Mouse (Mus musculus): Measurements from ENCODE around the gene Crygn. TPM values are rescaled to one million over a fixed set of nuclear protein-coding genes. Genes with fewer than 3 reads are reported as not detected.
"Not testable (repeated sequence)": the region's sequence is repeated elsewhere in the genome, so short reads cannot be mapped to it uniquely, and the experiment has no call there.

The Crygn gene
- total RNA-seq (2021), result 1 to 10 TPM in 1 of 2 experiments, not detected in 1; 1.7 TPM
- long read RNA-seq, experiment 1, partial matches to known transcripts, result 1 of 1 reads
- long read RNA-seq, experiment 1, other reads (novel, unspliced or antisense), result 0 of 1 reads
- long read RNA-seq, experiment 2, result 0 reads

- intact Hi-C loops (cut with DNase I; ENCODE audit: low total_unique reads), result no loop called here
- DNase-seq, result no peak
These were observed at the start of gene Crygn for GRCm38 (mm10) chr5:24757816-24758215. TSS of gene Crygn (minus strand) at chr5:24758008.

- intact Hi-C loops (cut with DNase I; ENCODE audit: low total_unique reads), result no loop called here
- DNase-seq, result no peak
These were observed 47.4 kb upstream of the Crygn start for GRCm38 (mm10) chr5:24805222-24805621.

- no peak for DNase-seq
- intact Hi-C loops (cut with DNase I; ENCODE audit: low total_unique reads), result no loop called here
These were observed 46.9 kb upstream of the Crygn start for GRCm38 (mm10) chr5:24804661-24805060.

GRCm38 (mm10) chr5:24801841-24802624, 44.2 kb upstream of the Crygn start:
- DNase-seq, result no peak
- intact Hi-C loops (cut with DNase I; ENCODE audit: low total_unique reads), result no loop called here

GRCm38 (mm10) chr5:24800416-24800815, 42.6 kb upstream of the Crygn start:
- intact Hi-C loops (cut with DNase I; ENCODE audit: low total_unique reads), result no loop called here
- no peak for DNase-seq

GRCm38 (mm10) chr5:24798639-24799038, 40.8 kb upstream of the Crygn start:
- no peak for DNase-seq
- intact Hi-C loops (cut with DNase I; ENCODE audit: low total_unique reads), result no loop called here

GRCm38 (mm10) chr5:24797858-24798257, 40.0 kb upstream of the Crygn start:
- intact Hi-C loops (cut with DNase I; ENCODE audit: low total_unique reads), result no loop called here
- no peak for DNase-seq

- intact Hi-C loops (cut with DNase I; ENCODE audit: low total_unique reads), result no loop called here
- no peak for DNase-seq
These were observed 35.2 kb upstream of the Crygn start for GRCm38 (mm10) chr5:24792961-24793360.

- DNase-seq, result no peak
- intact Hi-C loops (cut with DNase I; ENCODE audit: low total_unique reads), result no loop called here
These were observed 25.1 kb upstream of the Crygn start for GRCm38 (mm10) chr5:24782957-24783356.

- intact Hi-C loops (cut with DNase I; ENCODE audit: low total_unique reads), result no loop called here
- no peak for DNase-seq
These were observed 23.2 kb upstream of the Crygn start for GRCm38 (mm10) chr5:24781048-24781447.

- DNase-seq, result no peak
- intact Hi-C loops (cut with DNase I; ENCODE audit: low total_unique reads), result loop anchor here (5.0 kb wide), 1 partner anchor 103 kb away; no protein-coding TSS in a partner anchor
These were observed 22.2 kb upstream of the Crygn start for GRCm38 (mm10) chr5:24779881-24780512.

- DNase-seq, result no peak
- intact Hi-C loops (cut with DNase I; ENCODE audit: low total_unique reads), result loop anchor here (5.0 kb wide), 1 partner anchor 102 kb away; no protein-coding TSS in a partner anchor
These were observed 21.5 kb upstream of the Crygn start for GRCm38 (mm10) chr5:24779321-24779720.

GRCm38 (mm10) chr5:24778843-24779140, 21.0 kb upstream of the Crygn start:
- intact Hi-C loops (cut with DNase I; ENCODE audit: low total_unique reads), result loop anchor here (5.0 kb wide), 1 partner anchor 101 kb away; no protein-coding TSS in a partner anchor

GRCm38 (mm10) chr5:24778082-24778842, 20.5 kb upstream of the Crygn start:
- intact Hi-C loops (cut with DNase I; ENCODE audit: low total_unique reads), result loop anchor here (5.0 kb wide), 1 partner anchor 101 kb away; no protein-coding TSS in a partner anchor
- DNase-seq, result no peak

More at GRCm38 (mm10) chr5:24778843-24779140, 21.0 kb upstream of the Crygn start:
- DNase-seq, result no peak

- DNase-seq, result no peak
- intact Hi-C loops (cut with DNase I; ENCODE audit: low total_unique reads), result loop anchor here (5.0 kb wide), 1 partner anchor 99 kb away; no protein-coding TSS in a partner anchor
These were observed 18.9 kb upstream of the Crygn start for GRCm38 (mm10) chr5:24776681-24777080.

GRCm38 (mm10) chr5:24774549-24774948, 16.7 kb upstream of the Crygn start:
- DNase-seq; intact Hi-C loops (cut with DNase I; ENCODE audit: low total_unique reads): not testable (repeated sequence)

GRCm38 (mm10) chr5:24756931-24757330, 877 bp downstream of the Crygn start:
- intact Hi-C loops (cut with DNase I; ENCODE audit: low total_unique reads), result no loop called here
- no peak for DNase-seq

- intact Hi-C loops (cut with DNase I; ENCODE audit: low total_unique reads), result no loop called here
- no peak for DNase-seq
These were observed 5.7 kb downstream of the Crygn start for GRCm38 (mm10) chr5:24752175-24752498.

GRCm38 (mm10) chr5:24751305-24752174, 6.3 kb downstream of the Crygn start:
- peak; percentile 65 for DNase-seq
- intact Hi-C loops (cut with DNase I; ENCODE audit: low total_unique reads), result loop anchor here (2.0 kb wide), 1 partner anchor 77 kb away; no protein-coding TSS in a partner anchor

All from gastrocnemius, postnatal 14 days (tissue).